Mouse (Mus musculus) Muller cell, postnatal 12 days (primary cell): ENCODE measurements around the gene Dcaf15.

Experiments
- DNase-seq: peaks from one replicate; pipeline ENCODE4 v3.0.0-alpha.2; 2015; ENCODE audit errors: inconsistent ontology term

Dcaf15 gene

GRCm38 (mm10) chr8:84104697-84105609, at the start of gene Dcaf15:
Gene Dcaf15, minus strand, starts transcription at chr8:84104768.
- peak; percentile 99 for DNase-seq

DNA sequence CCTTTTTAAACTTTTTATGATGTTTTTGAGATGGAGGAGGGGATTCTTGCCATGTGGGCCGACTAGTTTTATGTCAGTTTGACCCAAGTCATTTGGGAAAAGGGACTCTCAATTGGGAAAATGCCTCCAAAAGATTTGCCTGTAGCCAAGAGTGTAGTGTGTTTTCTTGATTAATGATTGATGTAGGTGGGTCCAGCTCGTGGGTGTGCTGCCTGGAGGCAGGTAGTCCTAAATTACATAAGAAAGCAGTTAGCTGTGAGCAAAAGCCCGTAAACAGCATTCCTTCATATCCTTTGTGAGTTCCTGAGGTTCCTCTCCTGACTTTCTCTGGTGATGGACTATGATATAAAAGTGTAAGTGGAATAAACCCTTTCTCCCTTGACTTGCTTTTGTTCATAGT, 44.6 kb upstream of the Dcaf15 start:
- DNase-seq: no peak

DNA sequence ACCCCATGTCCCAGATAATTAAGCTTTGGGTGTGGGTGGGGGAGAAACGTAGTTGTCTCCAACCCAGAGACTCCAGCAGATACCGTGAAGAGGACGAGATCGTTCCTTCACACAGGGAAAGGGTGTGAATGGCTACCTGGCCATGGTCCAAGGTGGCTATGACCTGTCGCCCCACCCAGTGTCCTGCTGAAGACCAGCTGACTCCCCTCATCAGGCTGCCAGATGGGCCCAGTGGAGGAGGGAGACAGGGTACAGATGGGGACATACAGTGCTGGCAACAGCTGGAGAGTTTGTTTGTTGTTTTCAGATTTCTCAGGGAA, 43.9 kb upstream of the Dcaf15 start:
- DNase-seq: no peak

GRCm38 (mm10) chr8:84147769-84148530, 43.4 kb upstream of the Dcaf15 start, which contains the start of the genes Cc2d1a and 4930432K21Rik:
Gene Cc2d1a, minus strand, starts transcription at chr8:84147936.
Gene 4930432K21Rik, plus strand, starts transcription at chr8:84148025.
- DNase-seq: peak; percentile 94

DNA sequence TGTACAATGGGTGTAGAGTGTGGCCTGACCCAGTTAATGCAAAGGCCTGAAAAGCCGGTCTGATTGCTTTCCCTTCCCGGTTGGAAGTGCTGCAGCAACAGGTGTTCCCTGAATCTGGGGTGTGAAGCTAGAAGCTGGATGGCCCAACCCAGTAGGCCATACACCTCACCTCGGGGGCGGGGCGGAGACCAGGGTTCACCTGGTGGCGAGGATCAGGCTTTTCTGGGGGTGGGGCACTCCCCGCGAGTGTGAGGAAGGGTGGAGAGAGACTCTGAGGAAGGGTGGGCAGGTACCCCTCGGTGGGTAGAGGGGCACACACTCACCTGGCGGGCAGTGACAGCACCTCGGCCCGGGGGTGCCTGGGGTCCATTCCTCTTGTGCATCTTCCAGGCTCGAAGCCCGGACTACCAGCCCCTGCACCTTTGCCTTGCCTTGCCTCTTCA, 42.8 kb upstream of the Dcaf15 start:
- no peak for DNase-seq

DNA sequence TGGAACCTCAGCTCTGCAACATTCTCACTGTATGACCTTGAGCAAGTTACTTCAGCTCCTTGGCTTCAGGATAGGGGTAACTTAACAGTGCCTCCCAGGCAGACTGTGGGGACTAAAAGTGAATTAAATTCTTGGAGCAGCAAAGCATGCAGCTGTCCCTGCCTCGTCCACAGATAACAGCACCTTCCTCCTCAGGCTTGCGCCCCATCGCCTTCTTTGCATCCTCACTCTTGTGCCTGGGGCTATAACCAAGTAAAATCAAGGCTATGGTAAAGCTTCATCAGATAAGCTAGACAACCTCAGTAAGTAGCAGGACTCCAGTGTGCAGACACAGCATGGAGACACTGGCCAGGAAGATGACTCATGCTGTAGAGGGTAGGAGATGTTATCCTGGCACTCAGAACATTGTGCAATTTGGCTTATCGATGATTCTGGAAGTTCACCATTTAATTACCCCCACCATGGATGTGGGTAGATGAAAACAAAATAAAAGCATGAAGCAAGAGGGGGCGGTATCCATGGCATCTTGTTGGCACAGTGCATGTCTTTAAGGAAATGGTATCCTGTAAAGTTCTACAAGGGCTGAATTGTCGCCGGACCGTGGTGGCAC, 40.2 kb upstream of the Dcaf15 start:
- no peak for DNase-seq

DNA sequence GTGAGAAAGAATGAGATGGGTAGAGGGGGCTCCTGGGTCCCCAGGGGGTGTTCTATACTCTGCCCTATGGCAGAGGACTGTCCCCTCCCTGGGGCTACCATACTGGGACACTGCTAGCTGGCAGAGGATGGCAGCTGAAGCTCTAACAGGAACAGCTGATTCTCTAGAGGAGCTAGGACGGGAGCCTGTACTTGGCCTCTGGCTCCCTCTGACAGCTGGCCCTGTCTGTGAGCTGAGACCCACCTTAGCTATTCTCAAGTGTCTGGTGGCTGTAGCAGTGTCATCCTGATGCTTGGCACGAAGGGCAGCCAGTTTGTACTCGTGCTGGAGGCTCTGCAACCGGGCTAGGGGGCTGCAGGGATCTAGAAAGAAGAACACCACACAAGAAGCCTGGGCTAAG, 36.3 kb upstream of the Dcaf15 start:
- DNase-seq: no peak

GRCm38 (mm10) chr8:84137848-84138247, 33.3 kb upstream of the Dcaf15 start:
- DNase-seq: no peak

- DNase-seq: no peak
These were observed 27.7 kb upstream of the Dcaf15 start for GRCm38 (mm10) chr8:84132225-84132624.

- DNase-seq: peak; percentile 53
These were observed 26.2 kb upstream of the Dcaf15 start for GRCm38 (mm10) chr8:84130806-84131205.

DNA sequence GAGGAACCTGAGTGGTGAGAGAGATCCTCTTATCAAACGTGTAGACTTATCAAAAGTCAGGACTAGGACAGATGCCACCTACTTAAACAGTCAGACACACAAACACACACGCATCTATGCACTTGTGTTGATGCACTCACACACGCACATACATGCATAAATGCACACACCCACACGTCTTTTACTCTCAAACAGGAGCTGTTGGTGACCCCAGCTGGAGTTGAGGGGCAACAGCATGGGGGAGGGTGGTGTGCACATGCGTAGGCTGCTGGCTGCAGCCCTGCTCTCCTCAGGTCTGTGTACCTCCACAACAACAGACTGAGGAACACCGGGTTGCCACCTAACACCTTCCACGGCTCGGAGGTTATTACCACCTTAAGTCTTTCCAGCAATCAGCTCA, 23.7 kb upstream of the Dcaf15 start:
- DNase-seq: no peak

GRCm38 (mm10) chr8:84127202-84127901, 22.8 kb upstream of the Dcaf15 start:
- DNase-seq: no peak

GRCm38 (mm10) chr8:84126742-84127141, 22.2 kb upstream of the Dcaf15 start:
- no peak for DNase-seq

- peak; percentile 93 for DNase-seq
These were observed 21.1 kb upstream of the Dcaf15 start, which contains the start of gene Podnl1 for GRCm38 (mm10) chr8:84125656-84126055. Gene Podnl1, plus strand, starts transcription at chr8:84125989.

DNA sequence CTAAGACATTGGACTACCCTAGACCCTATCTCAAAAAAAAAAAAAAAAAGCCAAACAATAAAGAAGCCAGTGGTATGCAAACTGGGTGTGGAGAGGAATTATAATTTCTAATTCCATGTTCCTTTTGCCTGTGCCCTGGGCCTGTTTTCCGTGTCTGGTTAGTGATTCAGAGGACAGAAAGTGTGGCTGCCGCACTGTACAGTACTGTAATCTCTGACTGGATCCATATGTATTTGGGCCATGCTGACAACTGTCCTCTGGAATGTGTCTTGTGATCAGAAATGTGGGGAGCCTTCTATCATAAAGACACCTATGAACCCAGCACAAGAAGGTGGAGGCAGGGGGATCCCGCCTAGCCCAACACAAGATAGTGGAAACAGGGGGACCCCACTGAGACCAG, 17.6 kb upstream of the Dcaf15 start:
- DNase-seq: no peak

DNA sequence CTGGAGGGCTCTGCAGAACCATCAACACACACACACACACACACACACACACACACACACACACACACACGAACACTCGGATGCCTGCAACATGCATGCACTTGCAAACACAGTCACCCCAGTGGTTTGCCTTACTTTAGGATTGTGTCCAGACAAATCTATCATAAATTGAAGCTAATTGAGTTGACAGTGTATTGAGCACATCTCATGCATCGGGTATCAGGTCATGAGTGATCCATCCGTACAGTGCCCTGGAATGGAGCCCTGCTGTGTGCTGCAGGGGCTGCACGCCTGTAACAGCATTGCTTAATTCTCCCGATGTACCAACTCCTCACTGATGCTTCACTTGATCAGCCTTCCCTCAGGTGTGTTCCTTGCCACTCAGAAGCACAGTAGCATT, 11.1 kb upstream of the Dcaf15 start:
- DNase-seq: no peak

- no peak for DNase-seq
These were observed 1.9 kb upstream of the Dcaf15 start for GRCm38 (mm10) chr8:84106216-84107040.

GRCm38 (mm10) chr8:84105676-84106075, 1.1 kb upstream of the Dcaf15 start:
- no peak for DNase-seq

DNA sequence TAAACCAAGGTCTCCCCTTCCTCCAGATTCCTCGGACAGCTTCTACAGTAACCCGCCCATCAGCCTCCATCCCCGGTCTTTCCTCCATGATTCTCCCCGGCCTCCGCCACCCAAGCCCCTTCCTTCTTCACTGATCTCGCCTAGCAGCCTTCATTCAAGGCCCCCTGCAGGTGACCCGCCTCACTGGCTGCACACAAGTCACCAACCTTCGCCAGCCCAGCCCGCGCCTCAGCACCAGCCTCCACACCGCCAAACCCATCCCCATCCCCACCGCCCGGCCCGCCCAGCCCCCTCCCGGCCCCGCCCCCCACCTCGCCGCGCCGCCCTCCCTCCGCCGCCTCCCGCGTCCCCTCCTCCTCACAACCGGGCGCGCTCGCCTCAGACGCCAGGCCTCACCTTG, 347 bp downstream of the Dcaf15 start:
- peak; percentile 81 for DNase-seq

DNA sequence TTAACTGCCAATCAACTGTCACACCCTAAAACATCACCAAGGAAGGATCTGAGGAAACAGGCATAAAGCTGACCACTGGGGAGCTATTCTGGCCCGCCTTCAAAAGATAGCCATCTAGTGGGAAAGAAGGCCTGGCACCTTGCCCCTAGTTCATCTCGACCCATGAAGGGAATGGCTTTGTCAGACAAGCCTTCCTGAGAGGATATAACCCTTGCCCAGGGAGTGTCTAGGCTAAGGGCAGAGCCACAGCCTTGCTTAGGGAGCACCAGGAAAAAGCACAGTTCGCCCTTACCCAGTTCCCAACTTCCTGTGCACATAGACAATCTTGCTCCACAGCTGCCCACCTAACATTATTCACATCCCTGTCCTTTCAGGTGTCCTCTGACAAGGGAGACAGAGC, 967 bp downstream of the Dcaf15 start:
- peak; percentile 42 for DNase-seq
